Mouse (Mus musculus) bone marrow, adult 2 months (tissue): ENCODE data around the gene Rnf10.

Source experiments
- CTCF ChIP-seq: fragments of 200-500 bp; IDR thresholded peaks from 2 replicates; pipeline ENCODE4 v1.5.1; 2011; ENCODE audit warnings: low read length, control low read depth; ENCODE audit not compliant: control insufficient read depth, insufficient read depth
- POLR2A ChIP-seq: fragments of 200-500 bp; IDR thresholded peaks from 2 replicates; pipeline ENCODE4 v1.6.1; 2011; ENCODE audit warnings: low read depth, mild to moderate bottlenecking, control low read depth, low read length, borderline replicate concordance; ENCODE audit not compliant: control insufficient read depth

GRCm38 (mm10) chr5:115256909-115257546, 15.7 kb downstream of the Rnf10 start:
- TF ChIP-seq CTCF, result no peak
- TF ChIP-seq POLR2A, result no peak
